Mouse (Mus musculus): ENCODE measurements around the gene Mettl13. TPM values are rescaled to one million over a fixed set of nuclear protein-coding genes. Genes with fewer than 3 reads are reported as not detected.

Gene Mettl13
- polyA plus RNA-seq, 1 experiment from 2014 or later, result 18.5 TPM

DNA sequence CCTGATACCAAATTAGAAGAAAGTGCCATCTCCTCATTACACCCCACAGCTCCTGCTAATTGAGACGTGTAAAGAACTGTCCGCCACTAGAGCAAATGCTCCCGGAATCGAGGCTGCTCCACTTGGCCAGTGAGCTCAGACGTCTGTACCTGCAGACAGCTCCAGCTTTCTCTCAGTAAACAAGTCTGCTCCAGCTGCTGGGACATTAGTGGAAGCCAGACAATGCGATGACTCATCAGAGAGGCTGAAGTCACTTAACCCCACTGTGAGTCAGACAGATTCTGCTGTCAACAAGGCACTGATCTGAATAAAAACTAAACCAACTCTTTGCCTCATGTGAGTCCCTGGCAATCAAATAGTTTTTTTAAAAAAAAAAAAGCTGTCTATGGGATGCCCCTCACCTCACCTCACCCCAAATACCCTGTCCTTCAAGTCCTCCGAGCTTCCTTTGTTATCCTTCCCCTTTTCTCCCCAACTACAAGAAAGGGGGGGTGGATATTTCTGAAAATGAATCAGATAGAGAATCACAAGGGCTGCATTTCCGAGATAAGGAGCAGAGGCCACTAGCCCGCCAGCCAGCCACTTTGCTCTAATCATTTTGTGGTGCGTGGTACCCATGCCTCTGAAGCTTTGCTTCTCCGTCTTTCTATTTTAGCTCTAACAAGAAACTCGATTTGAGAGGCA lies 38.9 kb downstream of the Mettl13 start:
- peak; percentile 77 for ATAC-seq
- Histone ChIP-seq H3K9me3 (ENCODE audit: control insufficient read depth, low read length) (no peaks in the 10 kb centered on the region), H3K4me3 (ENCODE audit: low read length) (no peak overlapping the region), H3K4me1 (ENCODE audit: control insufficient read depth, insufficient read depth, low read length) (no peaks in the 10 kb centered on the region), H3K9ac (ENCODE audit: low read depth, low read length) (no peak overlapping the region), H3K27me3 (replicated peaks; ENCODE audit: control insufficient read depth, insufficient read depth, low read length) (no peaks in the 10 kb centered on the region), H3K4me2 (ENCODE audit: low read depth, low read length) (no peak overlapping the region), H3K36me3 (ENCODE audit: control insufficient read depth, insufficient read depth, low read length) (no peaks in the 10 kb centered on the region), H3K27ac (ENCODE audit: low read length) (no peak overlapping the region)
- WGBS, result 39% methylated on average over 12 of the region's 12 CpGs

DNA sequence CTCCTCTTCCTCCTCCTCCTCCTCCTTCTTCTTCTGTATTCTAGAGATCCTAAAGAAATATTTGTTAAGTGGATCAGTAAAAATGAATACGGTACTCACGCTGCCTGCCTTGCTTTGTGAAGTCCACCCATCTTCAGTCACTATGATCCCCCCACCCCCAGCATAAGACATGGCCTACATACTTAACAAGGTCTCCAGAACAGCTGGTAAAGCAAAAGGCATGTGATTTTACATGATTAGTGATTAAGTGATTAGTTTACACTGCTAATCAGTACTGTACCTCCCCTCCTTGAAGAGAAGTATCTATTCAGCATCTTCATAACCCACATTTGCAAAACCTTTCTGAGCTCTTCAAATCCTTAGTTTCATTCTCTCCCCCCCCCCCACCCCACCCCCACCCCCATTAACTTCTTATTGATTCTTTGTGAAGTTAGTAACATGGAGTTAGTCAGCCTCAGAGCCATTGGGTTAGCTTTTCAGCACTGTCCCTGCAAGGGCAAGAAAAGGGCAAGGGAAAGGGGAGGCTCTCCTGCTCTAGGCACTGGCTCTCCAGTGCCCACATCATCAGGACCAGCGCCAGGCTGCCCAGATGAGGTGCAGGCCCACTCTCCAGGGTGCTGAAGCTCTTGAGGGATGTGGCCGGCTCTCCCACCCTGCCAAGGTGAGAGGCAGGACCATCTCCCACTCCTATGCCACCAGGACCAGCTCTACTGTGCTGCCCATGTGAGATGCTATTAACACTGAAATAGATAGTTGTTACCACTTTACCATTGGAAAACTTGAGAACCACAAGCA lies 39.9 kb downstream of the Mettl13 start:
- no peaks in the 10 kb centered on the region for H3K4me1 ChIP-seq (ENCODE audit: control insufficient read depth, insufficient read depth, low read length)
- WGBS, result 69% methylated on average over 4 of the region's 4 CpGs
- H3K9me3 ChIP-seq (ENCODE audit: control insufficient read depth, low read length), result no peaks in the 10 kb centered on the region
- H3K4me3 ChIP-seq (ENCODE audit: low read length), result no peak overlapping the region
- ATAC-seq, result no peak
- H3K9ac ChIP-seq (ENCODE audit: low read depth, low read length), result no peak overlapping the region
- H3K4me2 ChIP-seq (ENCODE audit: low read depth, low read length), result no peak overlapping the region
- H3K36me3 ChIP-seq (ENCODE audit: control insufficient read depth, insufficient read depth, low read length), result no peaks in the 10 kb centered on the region
- H3K27ac ChIP-seq (ENCODE audit: low read length), result no peak overlapping the region
- no peaks in the 10 kb centered on the region for H3K27me3 ChIP-seq (replicated peaks; ENCODE audit: control insufficient read depth, insufficient read depth, low read length)

DNA sequence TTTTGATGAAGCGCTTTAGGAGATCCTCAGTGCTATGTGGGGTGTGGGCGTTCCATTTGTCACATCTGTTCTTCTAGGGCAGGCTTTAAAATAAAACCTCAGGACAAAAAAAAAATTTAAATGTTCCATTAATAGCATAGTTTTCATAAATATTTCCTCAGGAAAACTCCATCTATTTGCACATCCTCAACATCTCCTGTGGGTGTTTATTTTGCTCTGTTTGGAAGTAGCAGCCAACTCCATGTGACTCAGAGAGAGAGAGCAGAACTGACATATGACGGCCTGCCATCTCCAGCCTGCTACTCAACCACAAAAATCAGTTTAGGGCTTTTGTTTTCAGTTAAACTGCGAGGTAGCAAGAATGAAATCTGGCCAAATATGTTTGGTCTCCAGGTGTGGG lies 41.8 kb downstream of the Mettl13 start:
- Histone ChIP-seq H3K36me3 (ENCODE audit: control insufficient read depth, insufficient read depth, low read length) (no peaks in the 10 kb centered on the region), H3K4me2 (ENCODE audit: low read depth, low read length) (no peak overlapping the region), H3K9ac (ENCODE audit: low read depth, low read length) (no peak overlapping the region), H3K4me1 (ENCODE audit: control insufficient read depth, insufficient read depth, low read length) (no peaks in the 10 kb centered on the region), H3K27ac (ENCODE audit: low read length) (no peak overlapping the region), H3K4me3 (ENCODE audit: low read length) (no peak overlapping the region), H3K9me3 (ENCODE audit: control insufficient read depth, low read length) (no peaks in the 10 kb centered on the region), H3K27me3 (replicated peaks; ENCODE audit: control insufficient read depth, insufficient read depth, low read length) (no peaks in the 10 kb centered on the region)
- 76% methylated on average over 4 of the region's 4 CpGs for WGBS
- ATAC-seq, result no peak

DNA sequence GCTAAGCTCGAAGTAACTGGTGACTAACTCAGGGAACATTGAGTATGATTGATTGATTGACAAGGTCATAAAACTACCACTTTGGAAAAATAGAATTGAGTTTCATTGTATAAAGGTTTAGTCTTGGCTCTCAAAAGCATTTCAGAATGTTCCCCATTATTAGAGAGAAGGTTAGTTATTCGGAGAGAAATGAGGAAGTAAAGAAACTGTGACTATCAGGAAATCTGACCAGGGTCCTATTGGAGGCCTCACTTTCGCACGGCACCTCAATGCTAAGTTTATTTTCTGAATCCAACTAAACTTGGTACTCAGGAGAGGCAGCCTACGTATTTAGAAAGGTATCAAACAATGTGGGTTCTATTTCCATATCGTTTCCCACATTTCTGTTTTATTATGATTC lies 42.7 kb downstream of the Mettl13 start:
- Histone ChIP-seq H3K9ac (ENCODE audit: low read depth, low read length) (no peak overlapping the region), H3K27me3 (replicated peaks; ENCODE audit: control insufficient read depth, insufficient read depth, low read length) (no peaks in the 10 kb centered on the region), H3K27ac (ENCODE audit: low read length) (no peak overlapping the region), H3K4me1 (ENCODE audit: control insufficient read depth, insufficient read depth, low read length) (no peaks in the 10 kb centered on the region), H3K4me2 (ENCODE audit: low read depth, low read length) (no peak overlapping the region), H3K4me3 (ENCODE audit: low read length) (no peak overlapping the region), H3K9me3 (ENCODE audit: control insufficient read depth, low read length) (no peaks in the 10 kb centered on the region), H3K36me3 (ENCODE audit: control insufficient read depth, insufficient read depth, low read length) (no peaks in the 10 kb centered on the region)
- ATAC-seq, result no peak
- 77% methylated on average over 6 of the region's 6 CpGs for WGBS

Other genes starting within 250 kb of the Mettl13 start
- 4.7 and 5.2 TPM in 2 replicates for gene Dnm3, start 70.5 kb downstream of the Mettl13 start, polyA plus RNA-seq (2015; fragmentation: Nextera tagmentation; extraction: Ambion mirVana)
- gene Vamp4, start 22.0 kb upstream of the Mettl13 start, polyA plus RNA-seq (2015; fragmentation: Nextera tagmentation; extraction: Ambion mirVana), result 43.5 and 46.4 TPM in 2 replicates
- gene Myoc, start 90.6 kb upstream of the Mettl13 start, polyA plus RNA-seq (2015; fragmentation: Nextera tagmentation; extraction: Ambion mirVana), result 0.06 and 0.18 TPM in 2 replicates
- not detected in 2 replicates for gene Myocos, start 109.7 kb upstream of the Mettl13 start, polyA plus RNA-seq (2015; fragmentation: Nextera tagmentation; extraction: Ambion mirVana)
- 87.1 and 112 TPM in 2 replicates for gene Prrc2c, start 192.0 kb upstream of the Mettl13 start, polyA plus RNA-seq (2015; fragmentation: Nextera tagmentation; extraction: Ambion mirVana)

Measured in intestine, embryonic 16.5 days (tissue).